Mouse (Mus musculus) kidney, adult 2 months (tissue): ENCODE data around the gene Nodal.

Source experiments
- CTCF ChIP-seq: fragments of 200-500 bp; conservative IDR thresholded peaks from 2 replicates; pipeline ENCODE4 v1.5.1; 2011; ENCODE audit warnings: low read depth, mild to moderate bottlenecking, control low read depth, low read length, moderate library complexity, mixed read lengths; ENCODE audit not compliant: insufficient read depth, insufficient read length
- POLR2A ChIP-seq: fragments of 200-500 bp; IDR thresholded peaks from one replicate; pipeline ENCODE4 v1.6.1; 2011; ENCODE audit warnings: low read depth, low read length, control low read depth

- no peak for TF ChIP-seq POLR2A
- no peak for TF ChIP-seq CTCF
These were observed 51.1 kb downstream of the Nodal start for GRCm38 (mm10) chr10:61468900-61469299.
